Comparison of ENCODE assay signal across 33 mouse cellular contexts in the genomic region with DNA sequence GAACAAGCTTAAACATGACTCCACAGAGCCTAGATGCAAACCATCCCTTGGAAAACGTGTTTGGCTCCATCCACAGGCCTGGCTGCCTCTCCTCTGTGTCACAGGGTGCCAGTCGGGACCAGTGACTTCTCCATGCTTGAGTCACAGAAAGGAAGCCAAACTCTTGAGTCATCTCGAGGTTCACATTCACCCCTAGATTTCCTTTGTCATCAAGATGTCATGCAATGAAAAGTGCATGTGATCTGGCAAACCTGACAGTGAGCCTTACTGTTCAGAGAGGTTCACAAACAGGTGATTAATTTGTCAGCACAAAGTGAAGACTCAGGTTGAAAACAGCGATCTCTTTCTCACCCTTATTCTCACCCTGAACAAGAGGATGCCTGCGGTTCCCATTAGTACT.
DNase-seq lines count a peak whose midpoint lies in the region; ATAC-seq and TF ChIP-seq lines count a peak whose summit lies in the region.
"Had no signal": no experiment of that assay in that cellular context is flagged by ENCODE, and none has a peak within 500 bp of the region (broad histone marks: within the 10 kb centered on the region; RNA-seq: fewer than 3 reads in every experiment).

No protein-coding gene starts in this region.

- no peak for TF ChIP-seq EP300 in lung, postnatal 0 days (IDR thresholded peaks at IDR 0.05)

- no peak for DNase-seq in forebrain, postnatal 0 days
- DNase-seq in adipocyte (ENCODE audit: low spot score) = peak; percentile 69
- no peak for DNase-seq in lung, postnatal 0 days (ENCODE audit: low spot score)
- DNase-seq in midbrain, postnatal 0 days (ENCODE audit: low spot score) = no peak
- no peak for DNase-seq in urinary bladder, adult 18-20 months (ENCODE audit: low spot score in 2 of 2)
- DNase-seq: B cell, adult 2 months; cerebellum, adult 8-10 months; cerebellum, postnatal 25 days; gastrocnemius, postnatal 10 days; heart, postnatal 14 days; kidney, adult 18-20 months; kidney, postnatal 25 days; layer of hippocampus, postnatal 36 days; liver; lung, adult 2 months; lung, postnatal 14 days; right cerebral cortex, postnatal 4 days; thymus, adult 2 months; thymus, postnatal 36 days had no signal

- H3K27ac ChIP-seq in forebrain, postnatal 0 days (ENCODE audit: low read depth, low read length) = no peak overlapping the region
- no peak overlapping the region for H3K27ac ChIP-seq in forebrain, embryonic 16.5 days (ENCODE audit: low read length)
- H3K27ac ChIP-seq in embryonic fibroblast, embryonic 13.5 days (ENCODE audit: insufficient read depth, low read length) = peak overlapping the region; percentile 71
- H3K27ac ChIP-seq in lung, postnatal 0 days (ENCODE audit: low read length) = no peak overlapping the region
- H3K27ac ChIP-seq in midbrain, postnatal 0 days (ENCODE audit: low read depth, low read length) = no peak overlapping the region
- H3K27ac ChIP-seq: embryonic facial prominence, embryonic 10.5 days; embryonic facial prominence, embryonic 15.5 days; hindbrain, embryonic 10.5 days; hindbrain, embryonic 15.5 days; kidney, embryonic 15.5 days; liver, embryonic 14.5 days; midbrain, embryonic 10.5 days; neural tube, embryonic 13.5 days had no signal

- no peak overlapping the region for H3K9ac ChIP-seq in forebrain, postnatal 0 days
- no peak overlapping the region for H3K9ac ChIP-seq in forebrain, embryonic 16.5 days (replicated peaks; ENCODE audit: low read depth, low read length)
- H3K9ac ChIP-seq in lung, postnatal 0 days (replicated peaks; ENCODE audit: low read depth) = no peak overlapping the region
- no peak overlapping the region for H3K9ac ChIP-seq in midbrain, postnatal 0 days (replicated peaks; ENCODE audit: low read length, poor library complexity, severe bottlenecking)
- H3K9ac ChIP-seq: embryonic facial prominence, embryonic 15.5 days; hindbrain, embryonic 15.5 days; kidney, embryonic 15.5 days; liver, embryonic 14.5 days; neural tube, embryonic 13.5 days had no signal

- 61% methylated on average over 5 of the region's 5 CpGs for WGBS in forebrain, postnatal 0 days
- 72% methylated on average over 5 of the region's 5 CpGs for WGBS in forebrain, embryonic 16.5 days
- WGBS in lung, postnatal 0 days = 67% methylated on average over 5 of the region's 5 CpGs
- WGBS in midbrain, postnatal 0 days = 75% methylated on average over 5 of the region's 5 CpGs

- no peak overlapping the region for H3K4me2 ChIP-seq in forebrain, postnatal 0 days (ENCODE audit: low read depth)
- H3K4me2 ChIP-seq in forebrain, embryonic 16.5 days (ENCODE audit: low read length) = no peak overlapping the region
- no peak overlapping the region for H3K4me2 ChIP-seq in lung, postnatal 0 days (replicated peaks; ENCODE audit: low read depth, low read length)
- H3K4me2 ChIP-seq in midbrain, postnatal 0 days (ENCODE audit: low read depth, low read length, poor library complexity, severe bottlenecking) = no peak overlapping the region
- H3K4me2 ChIP-seq: embryonic facial prominence, embryonic 15.5 days; hindbrain, embryonic 15.5 days; kidney, embryonic 15.5 days; neural tube, embryonic 13.5 days had no signal

- peak; percentile 53; the same call in 1 of the 2 replicates for ATAC-seq in forebrain, postnatal 0 days
- no peak for ATAC-seq in forebrain, embryonic 16.5 days
- no peak for ATAC-seq in lung, postnatal 0 days
- ATAC-seq in midbrain, postnatal 0 days (ENCODE audit: low FRiP score) = no peak
- ATAC-seq: forebrain, embryonic 14.5 days; inflammation-experienced regulatory T-cells, adult 6 months; midbrain, embryonic 16.5 days had no signal

- no peaks in the 10 kb centered on the region for H3K9me3 ChIP-seq in forebrain, postnatal 0 days (ENCODE audit: low read length)
- H3K9me3 ChIP-seq in forebrain, embryonic 16.5 days (ENCODE audit: control insufficient read depth, low read length) = no peaks in the 10 kb centered on the region
- no peaks in the 10 kb centered on the region for H3K9me3 ChIP-seq in lung, postnatal 0 days (ENCODE audit: low read length)
- H3K9me3 ChIP-seq in midbrain, postnatal 0 days (ENCODE audit: low read length) = no peaks in the 10 kb centered on the region
- H3K9me3 ChIP-seq: embryonic facial prominence, embryonic 10.5 days; embryonic facial prominence, embryonic 15.5 days; hindbrain, embryonic 10.5 days; hindbrain, embryonic 15.5 days; kidney, embryonic 15.5 days; midbrain, embryonic 10.5 days; neural tube, embryonic 13.5 days had no signal

- H3K4me3 ChIP-seq in forebrain, postnatal 0 days (ENCODE audit: low read depth, low read length) = no peak overlapping the region
- H3K4me3 ChIP-seq in forebrain, embryonic 16.5 days (replicated peaks; ENCODE audit: low read length) = no peak overlapping the region
- H3K4me3 ChIP-seq in embryonic fibroblast, embryonic 13.5 days (ENCODE audit: insufficient read depth, low read length) = no peak overlapping the region
- no peak overlapping the region for H3K4me3 ChIP-seq in lung, postnatal 0 days (ENCODE audit: low read depth, low read length)
- H3K4me3 ChIP-seq in midbrain, postnatal 0 days (ENCODE audit: low read depth, low read length) = no peak overlapping the region
- H3K4me3 ChIP-seq: embryonic facial prominence, embryonic 10.5 days; embryonic facial prominence, embryonic 15.5 days; hindbrain, embryonic 10.5 days; hindbrain, embryonic 15.5 days; kidney, embryonic 15.5 days; midbrain, embryonic 10.5 days; neural tube, embryonic 13.5 days had no signal

- H3K36me3 ChIP-seq in forebrain, postnatal 0 days (ENCODE audit: insufficient read depth) = no peaks in the 10 kb centered on the region
- H3K36me3 ChIP-seq in forebrain, embryonic 16.5 days (ENCODE audit: control insufficient read depth, insufficient read depth) = no peaks in the 10 kb centered on the region
- H3K36me3 ChIP-seq in lung, postnatal 0 days (ENCODE audit: insufficient read depth, low read length) = no peaks in the 10 kb centered on the region
- H3K36me3 ChIP-seq in midbrain, postnatal 0 days (ENCODE audit: insufficient read depth, low read length) = no peaks in the 10 kb centered on the region
- H3K36me3 ChIP-seq: embryonic facial prominence, embryonic 10.5 days; embryonic facial prominence, embryonic 15.5 days; hindbrain, embryonic 10.5 days; hindbrain, embryonic 15.5 days; kidney, embryonic 15.5 days; midbrain, embryonic 10.5 days; neural tube, embryonic 13.5 days had no signal

- no peak for TF ChIP-seq POLR2A in embryonic fibroblast, embryonic 13.5 days (IDR thresholded peaks at IDR 0.05; ENCODE audit: low read depth, low read length)

- TF ChIP-seq CTCF in forebrain, postnatal 0 days (IDR thresholded peaks at IDR 0.05; ENCODE audit: low read depth) = no peak
- no peak for TF ChIP-seq CTCF in embryonic fibroblast, embryonic 13.5 days (IDR thresholded peaks at IDR 0.05; ENCODE audit: borderline replicate concordance, insufficient read depth, low read length)
- TF ChIP-seq CTCF in lung, postnatal 0 days (IDR thresholded peaks at IDR 0.05) = no peak
- no peak for TF ChIP-seq CTCF in midbrain, postnatal 0 days (IDR thresholded peaks at IDR 0.05)

- H3K4me1 ChIP-seq in forebrain, postnatal 0 days (ENCODE audit: insufficient read depth) = no peaks in the 10 kb centered on the region
- H3K4me1 ChIP-seq in forebrain, embryonic 16.5 days (replicated peaks; ENCODE audit: control insufficient read depth, insufficient read depth, low read length) = peaks cover 1% of the 10 kb centered on the region
- peaks cover 6% of the 10 kb centered on the region for H3K4me1 ChIP-seq in embryonic fibroblast, embryonic 13.5 days (ENCODE audit: control insufficient read depth, insufficient read depth, low read length)
- H3K4me1 ChIP-seq in lung, postnatal 0 days (ENCODE audit: insufficient read depth, low read depth, low read length) = no peaks in the 10 kb centered on the region
- H3K4me1 ChIP-seq in midbrain, postnatal 0 days (ENCODE audit: insufficient read depth, low read length) = no peaks in the 10 kb centered on the region
- H3K4me1 ChIP-seq: embryonic facial prominence, embryonic 10.5 days; embryonic facial prominence, embryonic 15.5 days; hindbrain, embryonic 10.5 days; hindbrain, embryonic 15.5 days; kidney, embryonic 15.5 days; neural tube, embryonic 13.5 days had no signal

- H3K27me3 ChIP-seq in forebrain, postnatal 0 days (ENCODE audit: insufficient read depth, low read length) = no peaks in the 10 kb centered on the region
- peaks cover 16% of the 10 kb centered on the region for H3K27me3 ChIP-seq in forebrain, embryonic 16.5 days (replicated peaks; ENCODE audit: control insufficient read depth, insufficient read depth, low read length)
- H3K27me3 ChIP-seq in lung, postnatal 0 days (replicated peaks; ENCODE audit: insufficient read depth, low read length) = no peaks in the 10 kb centered on the region
- H3K27me3 ChIP-seq in midbrain, postnatal 0 days (ENCODE audit: insufficient read depth, low read length) = no peaks in the 10 kb centered on the region
- H3K27me3 ChIP-seq: CH12.LX; embryonic facial prominence, embryonic 15.5 days; hindbrain, embryonic 15.5 days; kidney, embryonic 15.5 days; neural tube, embryonic 13.5 days had no signal
